Mouse (Mus musculus) frontal cortex, postnatal 25 days (tissue): ENCODE results near the gene Sptssa.

Experiments
- DNase-seq, 2 experiments: peaks; one replicate each; pipeline ENCODE4 v3.0.0; 2022; ENCODE audit warnings: low spot score in 2 of 2

Sptssa gene

GRCm38 (mm10) chr12:54655292-54656038 lies 908 bp downstream of the Sptssa start:
- no peak for DNase-seq

- DNase-seq = no peak
Measured at GRCm38 (mm10) chr12:54654741-54655140, 1.6 kb downstream of the Sptssa start.

- no peak for DNase-seq
Measured at GRCm38 (mm10) chr12:54654141-54654540, 2.2 kb downstream of the Sptssa start.

GRCm38 (mm10) chr12:54652346-54652745 lies 4.0 kb downstream of the Sptssa start:
- DNase-seq = no peak

- no peak for DNase-seq
Measured at GRCm38 (mm10) chr12:54651820-54652219, 4.6 kb downstream of the Sptssa start.

GRCm38 (mm10) chr12:54651158-54651557 lies 5.2 kb downstream of the Sptssa start:
- DNase-seq = no peak

GRCm38 (mm10) chr12:54644947-54645346 lies 11.4 kb downstream of the Sptssa start:
- no peak for DNase-seq

GRCm38 (mm10) chr12:54643320-54643892 lies 13.0 kb downstream of the Sptssa start:
- no peak for DNase-seq

GRCm38 (mm10) chr12:54641374-54641773 lies 15.0 kb downstream of the Sptssa start:
- DNase-seq = no peak

- no peak for DNase-seq
Measured at GRCm38 (mm10) chr12:54640259-54640658, 16.1 kb downstream of the Sptssa start.

GRCm38 (mm10) chr12:54637033-54637432 lies 19.3 kb downstream of the Sptssa start:
- DNase-seq = no peak

- DNase-seq = no peak
Measured at GRCm38 (mm10) chr12:54632141-54632540, 24.2 kb downstream of the Sptssa start.

- DNase-seq = no peak
Measured at GRCm38 (mm10) chr12:54621942-54622341, 34.4 kb downstream of the Sptssa start.

- no peak for DNase-seq
Measured at GRCm38 (mm10) chr12:54620042-54620705, 36.2 kb downstream of the Sptssa start.

GRCm38 (mm10) chr12:54608988-54609387 lies 47.4 kb downstream of the Sptssa start:
- no peak for DNase-seq

- DNase-seq = no peak
Measured at GRCm38 (mm10) chr12:54605203-54605602, 51.2 kb downstream of the Sptssa start.

GRCm38 (mm10) chr12:54603542-54604167 lies 52.7 kb downstream of the Sptssa start:
- DNase-seq = no peak

GRCm38 (mm10) chr12:54600482-54600881 lies 55.9 kb downstream of the Sptssa start:
- DNase-seq = peak in 1 of 2 experiments; percentile 4

GRCm38 (mm10) chr12:54598358-54598757 lies 58.0 kb downstream of the Sptssa start:
- DNase-seq = no peak

GRCm38 (mm10) chr12:54596715-54597114 lies 59.7 kb downstream of the Sptssa start:
- DNase-seq = no peak
